Mouse (Mus musculus) CH12.LX (cell line): ENCODE results near the gene Gpr108.

Experiments
- CHD1 ChIP-seq: IDR thresholded peaks from 2 replicates; pipeline ENCODE4 v1.6.1; 2012; ENCODE audit warnings: low read depth, low read length, improper control_type of control experiment, inconsistent platforms
- CHD2 ChIP-seq: IDR thresholded peaks from 2 replicates; pipeline ENCODE4 v1.6.1; 2011; ENCODE audit warnings: low read length, improper control_type of control experiment
- CTCF ChIP-seq, 2 experiments: IDR thresholded peaks in 1 of 2; conservative IDR thresholded peaks in 1 of 2; 2 replicates each; pipeline ENCODE4 v1.5.1; 2011 to 2012; ENCODE audit warnings: low read depth in 2 of 2, low read length in 2 of 2, improper control_type of control experiment in 1 of 2, inconsistent platforms in 1 of 2, mild to moderate bottlenecking in 1 of 2, moderate library complexity in 1 of 2
- EP300 ChIP-seq: IDR thresholded peaks from 2 replicates; pipeline ENCODE4 v1.6.1; 2011; ENCODE audit warnings: low read length, improper control_type of control experiment
- JUND ChIP-seq: conservative IDR thresholded peaks from 2 replicates; pipeline ENCODE4 v1.6.1; 2011; ENCODE audit warnings: low read depth, low read length, improper control_type of control experiment
- KAT2A ChIP-seq: IDR thresholded peaks from 2 replicates; pipeline ENCODE4 v1.6.1; 2012; ENCODE audit warnings: low read length, improper control_type of control experiment, inconsistent platforms; ENCODE audit not compliant: insufficient replicate concordance
- MAFK ChIP-seq: IDR thresholded peaks from 2 replicates; pipeline ENCODE4 v1.6.1; 2011; ENCODE audit warnings: low read length, improper control_type of control experiment; ENCODE audit not compliant: insufficient replicate concordance
- MYC ChIP-seq: IDR thresholded peaks from 2 replicates; pipeline ENCODE4 v1.6.1; 2011; ENCODE audit warnings: low read depth, mild to moderate bottlenecking, improper control_type of control experiment, low read length
- NRF1 ChIP-seq: IDR thresholded peaks from 2 replicates; pipeline ENCODE4 v1.6.1; 2014; ENCODE audit warnings: low read depth, mild to moderate bottlenecking, inconsistent platforms, low read length, improper control_type of control experiment, moderate library complexity
- POLR2A ChIP-seq: IDR thresholded peaks from 2 replicates; pipeline ENCODE4 v1.6.1; 2011; ENCODE audit warnings: low read depth, mild to moderate bottlenecking, improper control_type of control experiment, low read length
- POLR2AphosphoS2 ChIP-seq: IDR thresholded peaks from 2 replicates; pipeline ENCODE4 v1.6.1; 2011; ENCODE audit warnings: low read depth, low read length, improper control_type of control experiment
- RCOR1 ChIP-seq: conservative IDR thresholded peaks from 2 replicates; pipeline ENCODE4 v1.6.1; 2012; ENCODE audit warnings: low read depth, mild to moderate bottlenecking, inconsistent platforms, low read length, improper control_type of control experiment
- ZC3H11A ChIP-seq: IDR thresholded peaks from 2 replicates; pipeline ENCODE4 v1.6.1; 2012; ENCODE audit warnings: low read depth, mild to moderate bottlenecking, inconsistent platforms, low read length, improper control_type of control experiment
- ZNF384 ChIP-seq: IDR thresholded peaks from 2 replicates; pipeline ENCODE4 v1.6.1; 2012; ENCODE audit warnings: low read depth, low read length, improper control_type of control experiment, inconsistent platforms

DNA sequence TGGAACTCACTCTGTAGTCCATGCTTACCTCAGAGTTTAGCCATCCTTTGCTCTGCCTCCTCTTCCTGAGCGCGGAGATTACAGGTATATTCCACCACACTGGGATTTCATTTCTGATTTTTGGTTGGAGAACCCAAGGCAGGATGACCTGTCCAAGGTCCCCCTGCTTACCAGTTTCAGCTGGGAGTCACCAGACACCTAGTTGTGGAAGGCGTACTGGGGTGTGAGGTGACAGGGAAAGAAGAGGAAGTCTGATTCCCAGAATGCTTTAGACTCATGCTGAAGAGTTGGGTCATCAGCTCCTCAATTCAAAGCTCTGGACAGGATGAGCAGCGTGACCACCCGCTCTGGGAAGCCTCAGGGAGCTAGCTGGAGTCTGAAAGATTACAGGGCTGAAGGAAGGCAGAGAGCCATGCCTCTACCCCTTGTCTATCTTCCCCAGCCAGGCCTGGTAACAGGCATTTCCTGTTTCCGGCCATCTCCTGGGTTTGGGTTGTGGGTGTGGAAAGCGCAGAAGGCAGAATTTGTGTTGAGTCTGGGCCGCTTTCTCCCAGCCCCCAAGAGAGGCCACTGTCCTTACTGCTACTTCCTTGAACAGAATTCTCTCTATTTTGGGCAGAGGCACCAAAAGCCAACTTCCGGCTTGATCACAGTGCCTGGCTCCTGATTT is 41.9 kb upstream of the Gpr108 start:
- TF ChIP-seq JUND (no peak), MYC (no peak), RCOR1 (no peak), EP300 (no peak), ZC3H11A (no peak), CHD2 (peak; percentile 66), POLR2A (no peak), ZNF384 (no peak), MAFK (0 out of 2 replicates have a peak, but pooled peaks have one; percentile 14), NRF1 (no peak), CTCF (conservative IDR thresholded peaks at IDR 0.05 in 1 of 2, IDR thresholded peaks at IDR 0.05 in 1 of 2; ENCODE audit: low read depth in 2 of 2, low read length in 2 of 2) (no peak), CHD1 (no peak), KAT2A (no peak), POLR2AphosphoS2 (no peak)
